Mouse (Mus musculus): ENCODE data around the gene Sprr2k.

- no peak for TF ChIP-seq CTCF (IDR thresholded peaks at IDR 0.05; ENCODE audit: extremely low read depth, insufficient read depth, low read length)
- no peak for TF ChIP-seq POLR2A (IDR thresholded peaks at IDR 0.05; ENCODE audit: extremely low read depth, insufficient read depth, low read length)
These were observed 7.8 kb downstream of the Sprr2k start for GRCm38 (mm10) chr3:92440177-92440576.

Data from cortical plate, adult 2 months (tissue).